17 mouse cellular contexts compared by ENCODE assay signal in the genomic region with DNA sequence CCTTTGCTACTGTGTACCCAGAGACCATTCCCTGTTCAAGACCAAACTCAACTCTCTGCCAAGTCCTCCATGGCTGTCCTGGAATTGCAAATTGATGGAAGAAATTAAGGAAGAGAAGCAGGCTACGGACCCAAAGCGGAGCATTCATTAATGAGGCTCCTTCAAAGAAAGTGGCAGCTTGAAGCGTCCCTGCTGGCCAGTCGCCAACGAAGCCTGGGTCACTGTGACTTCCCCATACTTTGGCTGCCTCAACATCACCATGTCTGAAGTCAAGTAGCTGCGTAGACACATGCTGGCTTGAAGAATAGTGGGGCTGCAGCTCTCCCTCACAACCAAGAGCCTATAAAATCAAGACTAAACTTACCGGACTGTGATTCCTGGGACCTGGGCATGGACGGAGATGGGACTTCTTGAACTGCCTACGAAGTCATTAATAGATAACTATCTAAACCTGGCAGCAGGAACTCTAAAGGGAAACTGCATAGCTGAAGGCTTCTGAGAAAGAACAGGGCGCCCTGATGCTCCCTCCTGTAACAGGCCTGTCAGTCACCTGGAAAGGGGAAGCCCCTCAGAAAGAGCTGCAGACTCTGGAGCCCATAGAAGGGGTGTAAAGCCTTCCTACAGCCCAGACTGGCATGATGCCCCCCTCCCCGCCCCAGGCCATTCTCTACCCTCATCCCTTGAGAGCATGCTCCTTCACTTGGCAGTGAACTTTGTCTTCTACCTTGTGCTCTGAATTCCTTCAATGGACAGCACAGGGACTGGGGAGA.
DNase-seq lines count a peak whose midpoint lies in the region; ATAC-seq and TF ChIP-seq lines count a peak whose summit lies in the region.
"Had no signal": no experiment of that assay in that cellular context is flagged by ENCODE, and none has a peak within 500 bp of the region (broad histone marks: within the 10 kb centered on the region; RNA-seq: fewer than 3 reads in every experiment).

No protein-coding gene starts in this region.

- no peaks in the 10 kb centered on the region for H3K36me3 ChIP-seq in forebrain, embryonic 14.5 days (ENCODE audit: control insufficient read depth, insufficient read depth, low read length)
- no peaks in the 10 kb centered on the region for H3K36me3 ChIP-seq in forebrain, embryonic 10.5 days (replicated peaks)
- no peaks in the 10 kb centered on the region for H3K36me3 ChIP-seq in lung, embryonic 14.5 days (ENCODE audit: insufficient read depth)
- H3K36me3 ChIP-seq: embryonic facial prominence, embryonic 13.5 days; heart, embryonic 13.5 days; limb, embryonic 10.5 days; liver, embryonic 12.5 days had no signal

- no peaks in the 10 kb centered on the region for H3K4me1 ChIP-seq in forebrain, embryonic 14.5 days (ENCODE audit: control insufficient read depth, insufficient read depth, low read length)
- H3K4me1 ChIP-seq in forebrain, embryonic 10.5 days, result peaks cover 5% of the 10 kb centered on the region; the same call in 1 of the 2 replicates
- H3K4me1 ChIP-seq in lung, embryonic 14.5 days (ENCODE audit: insufficient read depth), result no peaks in the 10 kb centered on the region
- no peaks in the 10 kb centered on the region for H3K4me1 ChIP-seq in lung, adult 2 months (ENCODE audit: control insufficient read depth, insufficient read depth, low read length)
- H3K4me1 ChIP-seq: embryonic facial prominence, embryonic 13.5 days; heart, embryonic 13.5 days; limb, embryonic 10.5 days; liver, embryonic 12.5 days had no signal

- H3K27me3 ChIP-seq in forebrain, embryonic 14.5 days (replicated peaks; ENCODE audit: control insufficient read depth, insufficient read depth, low read length), result no peaks in the 10 kb centered on the region
- H3K27me3 ChIP-seq in forebrain, embryonic 10.5 days (ENCODE audit: poor library complexity, severe bottlenecking), result no peaks in the 10 kb centered on the region
- H3K27me3 ChIP-seq in lung, embryonic 14.5 days (ENCODE audit: insufficient read depth, low read length), result no peaks in the 10 kb centered on the region
- H3K27me3 ChIP-seq: embryonic facial prominence, embryonic 13.5 days; heart, embryonic 13.5 days; liver, embryonic 12.5 days had no signal

- no peak for TF ChIP-seq CTCF in lung, embryonic 14.5 days (IDR thresholded peaks at IDR 0.05; ENCODE audit: low read depth)
- no peak for TF ChIP-seq CTCF in lung, adult 2 months (IDR thresholded peaks at IDR 0.05; ENCODE audit: insufficient read depth, low read length)

- no peak for ATAC-seq in forebrain, embryonic 14.5 days
- ATAC-seq in lung, embryonic 14.5 days (ENCODE audit: insufficient read depth), result no peak
- ATAC-seq: intestine, embryonic 16.5 days; liver, embryonic 12.5 days had no signal

- H3K4me2 ChIP-seq in forebrain, embryonic 14.5 days (ENCODE audit: low read length), result no peak overlapping the region
- no peak overlapping the region for H3K4me2 ChIP-seq in lung, embryonic 14.5 days
- H3K4me2 ChIP-seq: embryonic facial prominence, embryonic 13.5 days; heart, embryonic 13.5 days; liver, embryonic 12.5 days; midbrain, embryonic 11.5 days had no signal

- WGBS in forebrain, embryonic 14.5 days, result 61% methylated on average over 11 of the region's 11 CpGs
- whole genome bisulfite sequencing in forebrain, embryonic 10.5 days, result 90% methylated on average over 11 of the region's 11 CpGs
- 69% methylated on average over 11 of the region's 11 CpGs for WGBS in lung, embryonic 14.5 days
- 62% methylated on average over 11 of the region's 11 CpGs for WGBS in lung, adult 2 months

- no peak overlapping the region for H3K9ac ChIP-seq in forebrain, embryonic 14.5 days (ENCODE audit: low read length)
- H3K9ac ChIP-seq in lung, embryonic 14.5 days, result no peak overlapping the region
- H3K9ac ChIP-seq: embryonic facial prominence, embryonic 13.5 days; heart, embryonic 13.5 days; liver, embryonic 12.5 days had no signal

- no peak overlapping the region for H3K4me3 ChIP-seq in forebrain, embryonic 14.5 days (ENCODE audit: low read depth, low read length)
- no peak overlapping the region for H3K4me3 ChIP-seq in forebrain, embryonic 10.5 days
- no peak overlapping the region for H3K4me3 ChIP-seq in lung, embryonic 14.5 days (ENCODE audit: low read depth, low read length)
- no peak overlapping the region for H3K4me3 ChIP-seq in lung, adult 2 months (replicated peaks; ENCODE audit: extremely low read depth, low read depth, low read length)
- H3K4me3 ChIP-seq: embryonic facial prominence, embryonic 13.5 days; heart, embryonic 13.5 days; limb, embryonic 10.5 days; liver, embryonic 12.5 days had no signal

- H3K9me3 ChIP-seq in forebrain, embryonic 14.5 days (replicated peaks; ENCODE audit: control insufficient read depth, low read length), result no peaks in the 10 kb centered on the region
- H3K9me3 ChIP-seq in forebrain, embryonic 10.5 days, result no peaks in the 10 kb centered on the region
- H3K9me3 ChIP-seq in lung, embryonic 14.5 days (ENCODE audit: low read depth, low read length), result no peaks in the 10 kb centered on the region
- H3K9me3 ChIP-seq: embryonic facial prominence, embryonic 13.5 days; heart, embryonic 13.5 days; limb, embryonic 10.5 days; liver, embryonic 12.5 days had no signal

- TF ChIP-seq POLR2A in lung, adult 2 months (IDR thresholded peaks at IDR 0.05; ENCODE audit: borderline replicate concordance, extremely low read depth, low read depth, low read length), result no peak

- peak; percentile 21 for DNase-seq in forebrain, embryonic 14.5 days (ENCODE audit: low spot score)
- no peak for DNase-seq in forebrain, embryonic 10.5 days (ENCODE audit: extremely low spot score, low spot score)
- DNase-seq in lung, embryonic 14.5 days, result peak; percentile 54
- no peak for DNase-seq in lung, adult 2 months
- DNase-seq in Muller cell, postnatal 12 days (ENCODE audit: inconsistent ontology term), result peak; percentile 16
- peak; percentile 70 for DNase-seq in kidney, postnatal 10 days
- DNase-seq in urinary bladder, postnatal 36 days (ENCODE audit: low spot score in 2 of 2), result no peak
- DNase-seq in adrenal gland, adult 8-10 months, result no peak
- DNase-seq: cerebellum, adult 11-12 months; gastrocnemius, postnatal 25 days; thymus, adult 18-20 months had no signal

- H3K27ac ChIP-seq in forebrain, embryonic 14.5 days (ENCODE audit: low read depth, low read length), result no peak overlapping the region
- no peak overlapping the region for H3K27ac ChIP-seq in forebrain, embryonic 10.5 days
- H3K27ac ChIP-seq in lung, embryonic 14.5 days (ENCODE audit: low read depth), result no peak overlapping the region
- H3K27ac ChIP-seq: embryonic facial prominence, embryonic 13.5 days; heart, embryonic 13.5 days; limb, embryonic 10.5 days; liver, embryonic 12.5 days had no signal

Comparison
In these comparisons a context has a peak if more than half of its experiments do, and no peak if none do; other contexts are left out.
1. DNase-seq: peak in forebrain, embryonic 14.5 days (single experiment), lung, embryonic 14.5 days (single experiment), Muller cell, postnatal 12 days (single experiment) and kidney, postnatal 10 days (single experiment); none in forebrain, embryonic 10.5 days (single experiment), lung, adult 2 months (single experiment), urinary bladder, postnatal 36 days (0 of 2) and adrenal gland, adult 8-10 months (single experiment).